Mouse (Mus musculus) left cerebral cortex, postnatal 10 days (tissue): ENCODE results near the gene Nectin3. TPM values are rescaled to one million over a fixed set of nuclear protein-coding genes. Genes with fewer than 3 reads are reported as not detected.
"Not testable (repeated sequence)": the region's sequence is repeated elsewhere in the genome, so short reads cannot be mapped to it uniquely, and the experiment has no call there.

Source experiments
- DNase-seq, 2 experiments: peaks; one replicate each; pipeline ENCODE4 v3.0.0; 2021 to 2022; ENCODE audit warnings: low spot score in 2 of 2, mixed read lengths in 1 of 2; ENCODE audit errors: extremely low spot score in 1 of 2
- intact Hi-C: fragments of 180-260 bp; cut with DNase I; formaldehyde crosslinking; loops from one replicate; pipeline ENCODE4 v1.15.1; 2025
- total RNA-seq, 2 experiments: library from RNA; stranded (reverse); gene quantifications; 2 replicates each; pipeline ENCODE4 v1.2.3; 2021

Nectin3 gene
- total RNA-seq, 2 experiments from 2014 or later: 75.2 to 91.7 TPM

- no peak for DNase-seq
- intact Hi-C loops: no loop called here
Observed at GRCm38 (mm10) chr16:46451421-46451820, 46.9 kb downstream of the Nectin3 start.

DNA sequence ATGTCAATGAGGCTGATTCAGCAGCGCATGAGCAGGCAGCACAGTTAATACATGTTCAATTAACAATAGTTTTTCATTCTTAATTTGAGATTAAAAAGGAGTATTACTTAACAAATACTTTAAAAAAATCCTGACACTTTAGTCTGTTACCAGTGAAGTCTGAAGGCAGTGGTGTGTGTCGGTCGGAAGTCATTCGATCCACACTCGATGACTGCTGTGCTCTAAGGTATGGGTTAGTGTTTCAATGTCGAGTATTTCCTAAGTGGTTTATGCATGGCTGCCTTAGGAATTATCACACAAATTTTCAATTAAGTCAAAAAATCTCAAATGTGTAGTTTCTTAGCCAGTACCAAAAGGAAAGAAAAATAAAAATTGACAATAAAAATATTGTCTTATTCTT is 49.3 kb downstream of the Nectin3 start:
- DNase-seq: no peak
- intact Hi-C loops: no loop called here

DNA sequence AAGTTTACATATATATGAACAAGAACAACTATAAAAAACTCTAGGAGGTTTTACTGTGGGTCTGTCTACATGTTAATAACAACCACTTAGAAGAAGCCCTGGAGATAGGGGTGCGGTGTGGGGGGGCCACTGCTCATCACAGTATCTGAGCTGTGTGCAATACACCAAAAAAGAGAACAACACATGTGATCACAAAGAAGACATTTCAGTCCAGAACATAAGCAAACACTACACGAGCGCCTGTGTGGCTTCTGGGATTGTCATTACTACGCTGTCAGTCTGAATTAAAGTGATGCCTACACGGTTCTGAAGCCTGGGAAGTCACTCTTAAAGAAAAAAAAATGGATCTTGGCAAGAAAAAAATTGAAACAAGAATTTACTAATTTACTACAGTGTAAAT is 67.0 kb downstream of the Nectin3 start:
- intact Hi-C loops: no loop called here

GRCm38 (mm10) chr16:46416177-46416576 is 82.1 kb downstream of the Nectin3 start:
- intact Hi-C loops: no loop called here
- no peak for DNase-seq

More for the DNA sequence above, 67.0 kb downstream of the Nectin3 start:
- DNase-seq: no peak

- intact Hi-C loops: no loop called here
- DNase-seq: no peak
Observed at GRCm38 (mm10) chr16:46410739-46411057, 87.6 kb downstream of the Nectin3 start.

- DNase-seq: no peak
- intact Hi-C loops: no loop called here
Observed at GRCm38 (mm10) chr16:46410053-46410738, 88.1 kb downstream of the Nectin3 start.

DNA sequence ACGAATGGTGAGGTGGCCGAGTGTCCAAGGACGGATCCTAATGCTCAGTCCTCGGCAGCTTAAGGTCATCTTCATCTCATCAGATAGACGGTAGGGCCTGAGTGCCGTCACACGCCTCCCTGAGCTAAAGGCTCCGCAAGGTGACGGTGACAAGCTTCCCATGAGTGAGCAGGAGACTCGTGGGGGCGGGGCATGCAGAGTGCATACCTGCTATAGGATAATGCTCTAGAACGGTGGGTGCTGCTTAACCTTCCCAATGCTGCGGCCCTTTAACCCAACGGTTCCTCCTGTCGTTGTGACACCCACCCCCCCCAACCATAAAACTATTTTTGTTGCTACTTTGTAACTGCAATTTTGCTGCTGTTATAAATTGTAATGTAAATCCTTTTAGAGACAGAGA is 90.3 kb downstream of the Nectin3 start:
- no peak for DNase-seq
- intact Hi-C loops: no loop called here

GRCm38 (mm10) chr16:46406844-46407639 is 91.3 kb downstream of the Nectin3 start:
- intact Hi-C loops: no loop called here
- DNase-seq: no peak

GRCm38 (mm10) chr16:46397945-46398344 is 100.4 kb downstream of the Nectin3 start:
- intact Hi-C loops: no loop called here
- no peak for DNase-seq

GRCm38 (mm10) chr16:46389415-46390033 is 108.8 kb downstream of the Nectin3 start:
- DNase-seq: no peak
- intact Hi-C loops: loop anchor here (10.0 kb wide), 1 partner anchor 265 kb away; the partner anchor contains the start of gene Cd96

GRCm38 (mm10) chr16:46388527-46389414 is 109.6 kb downstream of the Nectin3 start:
- intact Hi-C loops: loop anchor here (10.0 kb wide), 1 partner anchor 264 kb away; the partner anchor contains the start of gene Cd96
- DNase-seq: no peak

GRCm38 (mm10) chr16:46384279-46384678 is 114.0 kb downstream of the Nectin3 start:
- intact Hi-C loops: loop anchor here (10.0 kb wide), 1 partner anchor 259 kb away; the partner anchor contains the start of gene Cd96
- DNase-seq: no peak

DNA sequence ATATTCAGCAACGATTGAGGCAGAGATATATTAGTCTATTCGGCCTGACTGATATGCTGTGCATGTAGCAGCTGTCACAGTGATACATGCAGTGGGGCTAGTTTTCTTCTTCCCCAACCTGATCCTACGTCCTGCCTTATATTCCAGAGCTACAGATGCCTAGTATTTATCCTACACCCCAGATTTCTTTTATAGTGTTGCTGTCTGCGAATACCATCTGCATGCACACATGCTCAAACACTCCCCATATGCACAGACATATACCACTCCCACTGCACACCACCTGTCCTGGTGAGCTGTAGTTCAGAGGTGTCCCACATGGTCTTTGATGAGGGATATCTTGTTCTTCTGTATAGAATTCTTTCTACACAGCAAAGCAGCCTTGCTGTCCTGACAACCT is 115.0 kb downstream of the Nectin3 start:
- DNase-seq: no peak
- intact Hi-C loops: loop anchor here (10.0 kb wide), 1 partner anchor 259 kb away; the partner anchor contains the start of gene Cd96

- intact Hi-C loops: no loop called here
- no peak for DNase-seq
Observed at GRCm38 (mm10) chr16:46376575-46376974, 121.8 kb downstream of the Nectin3 start.

GRCm38 (mm10) chr16:46362022-46362421 is 136.3 kb downstream of the Nectin3 start:
- no peak for DNase-seq
- intact Hi-C loops: no loop called here

DNA sequence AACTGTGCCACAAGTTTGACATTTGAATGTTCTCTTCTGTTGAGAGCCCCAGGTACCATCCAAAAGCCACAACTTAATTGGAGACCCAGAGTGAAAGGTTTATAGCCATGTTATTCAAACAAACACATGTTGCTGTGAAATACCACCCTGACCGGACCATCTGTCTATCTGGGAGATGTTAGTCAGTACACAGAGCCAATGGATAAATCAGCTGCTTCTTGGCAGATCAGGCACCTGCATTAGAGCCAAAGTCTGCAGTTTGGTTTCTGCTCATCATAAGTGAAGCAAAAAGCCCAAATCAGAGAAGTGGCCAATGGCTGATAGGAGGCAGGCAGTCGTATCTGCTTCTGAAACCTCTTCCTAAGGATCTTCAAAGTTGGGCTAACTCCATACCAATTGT is 140.7 kb downstream of the Nectin3 start:
- intact Hi-C loops, DNase-seq: not testable (repeated sequence)

DNA sequence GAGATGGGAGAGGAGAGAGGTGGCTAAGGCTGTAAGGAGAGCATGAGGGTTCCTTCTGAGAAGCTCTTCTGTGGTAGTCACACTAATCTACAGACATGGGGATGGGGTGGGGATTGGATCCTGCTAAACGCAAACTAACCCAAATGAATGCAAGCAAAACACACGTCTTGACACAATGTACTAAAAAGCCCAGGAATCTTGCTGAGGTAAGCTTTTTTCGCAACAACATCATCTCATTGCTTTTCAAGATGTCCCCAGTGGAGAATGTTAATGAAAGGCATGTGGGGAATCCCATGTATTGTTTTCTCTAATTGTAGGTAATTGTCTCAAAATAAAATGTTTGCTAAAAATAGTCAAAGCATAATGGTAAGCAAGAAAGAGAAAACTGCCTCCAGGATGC is 141.7 kb downstream of the Nectin3 start:
- intact Hi-C loops: no loop called here

More for the DNA sequence above, 141.7 kb downstream of the Nectin3 start:
- no peak for DNase-seq
